Mouse (Mus musculus) cerebellum, postnatal 10 days (tissue): ENCODE data around the gene Rfwd3.
"Not testable (repeated sequence)": the region's sequence is repeated elsewhere in the genome, so short reads cannot be mapped to it uniquely, and the experiment has no call there.

Experiments used
- DNase-seq, 2 experiments: peaks; one replicate each; pipeline ENCODE4 v3.0.0; 2021; ENCODE audit warnings: mixed read lengths in 2 of 2

The Rfwd3 gene

DNA sequence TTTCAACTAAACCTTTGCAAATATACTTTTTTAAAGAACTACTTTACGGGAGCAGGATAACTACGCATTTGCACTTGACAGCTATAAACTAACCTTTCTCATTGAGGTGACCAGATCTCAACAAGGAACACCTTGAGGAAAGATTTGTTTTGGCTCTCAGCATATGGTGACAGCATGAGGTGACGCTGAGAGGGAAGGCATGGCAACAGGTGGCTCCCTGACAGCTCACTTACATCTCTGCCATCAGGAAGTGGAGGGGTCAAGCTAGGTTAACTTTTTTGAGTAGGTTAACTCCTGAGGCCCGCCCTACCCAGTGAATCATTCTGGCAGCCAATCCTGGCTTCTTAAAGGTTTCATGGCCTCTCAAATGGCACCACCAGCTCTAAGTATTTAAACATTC is 14.4 kb downstream of the Rfwd3 start:
- DNase-seq, result peak in 1 of 2 experiments; percentile 12

DNA sequence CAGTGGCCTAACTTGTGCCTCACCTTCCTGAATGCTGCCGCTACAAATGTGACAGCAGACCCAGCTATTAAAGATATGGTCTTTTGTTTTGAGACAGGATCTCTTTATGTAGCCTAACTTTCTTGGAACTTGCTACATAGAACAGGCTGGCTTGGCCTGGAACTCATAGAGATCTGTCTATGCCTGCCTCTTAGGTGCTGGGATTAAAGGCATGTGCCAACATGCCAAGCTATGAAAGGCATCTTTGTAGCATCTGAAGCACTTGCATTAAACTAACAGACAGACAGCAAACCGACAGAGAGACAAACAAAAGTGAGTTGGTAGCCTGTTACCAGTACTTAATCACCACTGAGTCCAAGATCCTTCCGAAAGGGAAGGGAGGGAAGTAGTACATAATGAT is 17.9 kb downstream of the Rfwd3 start:
- no peak for DNase-seq

DNA sequence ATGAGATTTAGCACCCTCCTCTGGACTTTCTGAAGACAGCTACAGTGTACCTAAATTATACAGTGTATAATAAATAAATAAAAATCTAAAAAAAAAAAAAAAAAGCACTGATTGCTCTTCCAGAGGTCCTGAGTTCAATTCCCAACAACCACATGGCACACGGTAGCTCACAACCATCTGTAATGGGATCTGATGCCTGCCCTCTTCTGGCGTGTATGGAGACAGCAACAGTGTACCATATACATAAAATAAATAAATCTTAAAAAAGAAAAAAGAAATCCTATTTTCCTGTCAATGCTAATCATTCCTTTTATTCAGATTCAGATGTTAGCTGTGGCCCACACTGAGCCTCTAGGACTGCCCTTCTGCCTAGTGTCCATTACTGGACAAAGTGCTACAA is 31.7 kb downstream of the Rfwd3 start:
- no peak for DNase-seq

DNA sequence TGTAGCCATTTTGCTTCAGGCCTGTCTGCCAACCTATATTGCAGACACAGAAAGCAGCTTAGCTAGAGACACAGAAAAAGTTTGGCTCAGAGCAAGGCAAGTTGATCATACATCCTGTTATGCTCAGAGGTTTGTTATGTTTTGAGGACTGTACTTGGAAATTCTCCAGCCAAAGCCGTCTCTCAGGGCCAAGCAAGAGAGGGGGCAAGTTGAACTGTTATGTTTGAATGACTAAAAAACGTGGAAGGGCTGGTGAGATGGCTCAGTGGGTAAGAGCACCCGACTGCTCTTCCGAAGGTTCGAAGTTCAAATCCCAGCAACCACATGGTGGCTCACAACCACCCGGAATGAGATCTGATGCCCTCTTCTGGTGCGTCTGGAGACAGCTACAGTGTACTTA is 33.9 kb downstream of the Rfwd3 start:
- not testable (repeated sequence) for DNase-seq

DNA sequence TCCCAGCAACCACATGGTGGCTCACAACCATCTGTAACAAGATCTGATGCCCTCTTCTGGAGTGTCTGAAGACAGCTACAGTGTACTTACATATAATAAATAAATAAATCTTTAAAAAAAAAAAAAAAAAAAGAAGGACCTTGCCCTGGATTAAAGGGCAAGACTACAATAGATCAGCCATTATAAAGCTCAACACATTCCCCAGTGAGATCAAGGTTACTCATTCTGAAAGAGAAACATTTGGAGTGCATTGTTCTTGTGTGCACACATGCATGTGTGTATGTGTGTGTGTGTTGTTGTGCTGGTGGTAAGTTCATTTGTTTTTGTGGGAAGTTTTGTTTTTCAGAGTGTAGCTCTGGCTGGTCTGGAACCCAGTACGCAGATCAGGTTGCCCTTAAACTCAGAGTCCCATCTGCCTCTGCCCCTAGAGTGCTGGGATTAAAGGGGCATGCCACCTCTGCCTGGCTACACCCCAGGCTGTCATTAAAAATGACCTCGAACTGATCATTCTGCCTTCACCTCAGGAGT is 35.3 kb downstream of the Rfwd3 start:
- no peak for DNase-seq

DNA sequence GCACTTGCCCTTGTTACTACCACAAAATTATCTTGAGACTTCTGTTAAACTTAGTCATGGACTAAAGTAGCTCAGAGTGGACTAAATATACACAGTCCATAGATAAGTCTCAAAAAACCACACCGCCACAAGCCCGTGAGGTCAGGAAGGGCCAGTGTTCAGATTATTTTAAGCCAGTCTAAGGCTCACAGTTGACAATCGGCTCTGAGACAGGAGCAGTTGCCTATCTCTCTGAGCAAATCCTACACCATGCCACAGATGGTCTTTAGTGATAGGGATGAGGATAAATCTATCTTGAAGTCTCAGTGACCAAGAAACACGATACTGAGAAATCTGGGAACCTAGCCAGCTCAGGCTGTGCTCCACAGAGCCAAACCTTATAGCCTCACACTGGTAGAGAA is 38.0 kb downstream of the Rfwd3 start:
- peak; percentile 64 to 67 for DNase-seq

DNA sequence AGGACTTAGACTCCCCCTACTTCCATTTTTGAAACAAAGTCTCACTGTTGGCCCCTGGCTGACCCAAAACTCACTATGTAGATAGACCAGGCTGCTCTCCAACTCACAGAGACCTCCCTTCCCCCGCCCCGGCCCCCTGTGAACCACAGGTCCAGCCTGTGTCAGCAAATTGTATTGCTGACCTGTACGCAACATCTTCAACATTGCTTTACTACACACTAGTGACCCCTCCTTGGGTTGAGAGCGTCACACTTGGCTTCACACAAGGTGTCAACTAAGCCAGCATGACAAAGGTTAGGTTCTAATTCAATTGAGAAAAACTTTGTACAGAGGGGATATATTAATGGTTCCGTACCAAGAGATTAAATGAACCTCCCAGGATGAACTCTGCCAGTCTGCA is 39.8 kb downstream of the Rfwd3 start:
- DNase-seq, result peak; percentile 15 to 24

DNA sequence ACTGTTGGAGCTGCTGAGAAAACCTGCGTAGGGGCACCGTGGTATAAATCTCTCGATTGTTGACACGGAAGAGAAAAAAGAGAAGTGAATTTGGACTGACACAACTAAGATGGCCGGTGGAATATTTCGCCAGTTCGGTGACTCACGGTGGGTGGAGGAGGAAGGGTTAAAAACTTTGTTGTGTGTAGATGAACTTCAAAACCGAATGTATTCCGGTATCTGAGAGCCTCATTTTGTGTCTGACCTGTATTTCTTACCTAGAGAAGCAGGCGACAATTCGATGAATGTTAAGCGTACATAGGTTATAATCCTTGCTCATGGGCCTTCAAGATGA is 40.6 kb downstream of the Rfwd3 start:
- DNase-seq, result no peak

DNA sequence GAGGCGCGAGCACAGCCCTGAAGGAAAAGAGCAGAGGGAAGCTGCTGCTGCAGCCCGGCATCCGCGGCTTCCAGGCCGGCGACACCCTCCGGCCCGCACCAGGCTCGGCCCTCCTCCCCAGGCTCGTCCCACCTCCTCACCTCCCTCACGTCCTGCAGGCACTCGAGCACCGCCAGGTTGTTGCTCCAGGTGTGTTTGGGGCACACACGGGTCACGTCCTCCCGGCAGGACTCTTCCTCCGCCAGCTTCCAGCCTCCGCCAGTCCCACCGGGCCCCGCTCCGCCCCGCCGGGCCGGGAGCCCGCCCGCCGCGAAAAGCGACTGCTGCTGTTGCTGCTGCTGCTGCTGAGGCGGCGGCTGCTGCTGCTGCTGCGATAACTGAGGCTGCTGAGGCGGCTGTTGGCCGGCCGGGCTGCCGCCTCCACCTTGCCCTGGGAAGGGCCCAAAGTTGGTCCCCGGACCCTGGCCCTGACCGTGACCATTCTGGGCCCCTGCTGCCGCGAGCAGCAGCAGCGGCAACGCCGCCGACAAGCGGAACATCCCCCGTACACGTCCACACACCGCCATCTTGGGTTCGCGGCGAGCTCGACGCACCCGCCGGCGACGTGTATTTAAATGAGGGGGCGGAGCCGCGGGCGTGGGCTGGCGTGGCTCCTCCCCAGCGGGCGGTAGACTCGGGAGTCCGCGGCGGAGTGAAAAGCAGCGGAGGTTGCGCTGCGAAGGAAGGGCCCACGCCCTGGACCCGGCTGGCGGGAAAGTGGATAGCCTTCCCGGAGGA is 41.2 kb downstream of the Rfwd3 start, which contains the start of gene Glg1:
Gene Glg1, minus strand, starts transcription at position 586 of the 777 bp plus-strand sequence.
- DNase-seq, result peak; percentile 98

DNA sequence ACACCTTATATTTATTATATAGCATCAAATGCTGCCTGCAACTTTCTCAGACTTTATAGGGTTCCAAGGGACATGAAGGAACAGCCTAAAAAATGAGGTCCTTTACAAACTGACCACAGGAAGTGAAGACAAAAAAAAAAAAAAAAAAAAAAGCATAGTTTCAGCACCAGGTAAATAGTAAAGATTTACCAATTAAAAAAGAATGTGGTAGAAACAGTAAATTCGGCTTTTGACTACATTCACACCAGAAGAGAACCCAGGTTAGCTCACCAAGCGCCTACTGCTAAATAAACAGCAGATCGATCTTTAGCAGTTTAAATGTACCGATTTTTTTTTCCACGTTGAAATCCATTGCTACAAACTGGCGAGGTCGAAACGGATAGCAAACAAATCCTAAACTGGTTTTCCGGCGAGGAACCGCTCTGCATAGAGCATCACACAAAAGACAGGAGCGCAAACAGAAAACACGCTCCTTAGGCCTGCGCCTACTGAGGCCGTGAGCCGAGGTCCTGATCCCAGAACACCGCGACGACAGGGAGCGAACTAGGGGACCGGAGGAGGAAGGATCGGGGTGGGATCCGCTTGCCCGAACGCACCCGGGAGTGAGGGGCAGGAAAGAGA is 41.9 kb downstream of the Rfwd3 start:
- no peak for DNase-seq

DNA sequence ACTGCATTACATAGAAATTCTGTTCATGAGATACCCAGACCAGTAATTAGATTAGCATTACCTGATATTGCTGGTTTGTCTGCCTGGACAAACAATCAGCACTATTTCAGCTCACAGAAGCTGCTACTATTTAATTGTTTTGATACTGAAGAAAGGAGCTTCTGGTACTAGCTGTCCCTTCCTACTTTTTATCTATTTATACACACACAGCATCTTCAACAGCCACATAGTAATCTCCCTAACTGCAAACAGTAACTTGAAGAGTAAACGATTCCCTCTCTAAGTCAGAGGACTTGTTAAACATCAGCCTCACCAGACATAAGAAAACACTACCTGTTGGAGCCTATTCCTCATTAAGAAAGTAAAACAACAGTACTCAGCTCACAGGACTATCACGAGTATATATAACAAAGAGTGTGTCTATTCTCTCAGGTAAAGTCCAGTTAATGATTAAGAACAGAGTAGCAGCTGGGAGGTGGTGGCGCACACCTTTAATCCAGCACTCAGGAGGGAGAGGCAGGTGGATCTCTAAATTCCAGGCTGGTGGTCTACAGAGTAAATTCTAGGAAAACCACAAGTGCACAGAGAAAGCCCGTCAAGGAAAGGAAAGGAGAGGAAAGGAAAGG is 47.4 kb downstream of the Rfwd3 start:
- no peak for DNase-seq

DNA sequence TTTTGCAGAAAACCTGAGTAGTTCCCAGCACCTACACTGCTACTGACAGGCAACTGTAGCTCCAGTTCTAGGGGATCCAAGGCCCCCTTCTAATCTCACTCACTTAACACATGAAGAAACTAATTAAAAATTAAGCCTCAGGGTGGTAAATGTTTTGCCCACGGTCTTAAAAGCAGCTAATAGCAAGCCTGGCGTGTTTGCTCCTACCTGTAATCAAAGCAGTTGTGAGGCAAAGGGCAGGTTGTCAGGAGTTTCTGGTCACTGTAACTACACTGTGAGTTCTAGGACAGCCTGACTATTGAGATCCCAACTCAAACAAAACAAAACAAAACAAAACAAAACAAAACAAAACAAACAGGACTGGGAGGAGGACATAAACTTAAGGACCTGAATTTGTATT is 49.9 kb downstream of the Rfwd3 start:
- DNase-seq, result no peak

DNA sequence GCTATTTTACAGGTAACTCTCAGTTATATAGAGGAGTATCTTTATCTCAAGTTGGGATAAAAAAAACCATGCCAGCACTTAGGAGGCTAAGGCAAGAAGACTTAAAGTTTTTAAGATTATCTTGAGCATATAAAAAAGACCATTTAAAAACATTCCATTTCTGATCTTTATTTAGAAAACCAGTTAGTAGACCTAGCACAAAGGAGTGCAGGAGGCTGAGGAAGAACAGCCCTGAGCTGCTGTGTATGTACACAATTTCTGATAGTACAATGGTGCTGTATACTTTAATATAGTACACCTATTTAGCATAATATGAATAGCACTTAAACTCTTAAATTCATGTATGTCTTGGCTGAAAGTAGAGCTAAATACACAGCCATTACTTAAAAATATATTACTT is 51.9 kb downstream of the Rfwd3 start:
- no peak for DNase-seq

DNA sequence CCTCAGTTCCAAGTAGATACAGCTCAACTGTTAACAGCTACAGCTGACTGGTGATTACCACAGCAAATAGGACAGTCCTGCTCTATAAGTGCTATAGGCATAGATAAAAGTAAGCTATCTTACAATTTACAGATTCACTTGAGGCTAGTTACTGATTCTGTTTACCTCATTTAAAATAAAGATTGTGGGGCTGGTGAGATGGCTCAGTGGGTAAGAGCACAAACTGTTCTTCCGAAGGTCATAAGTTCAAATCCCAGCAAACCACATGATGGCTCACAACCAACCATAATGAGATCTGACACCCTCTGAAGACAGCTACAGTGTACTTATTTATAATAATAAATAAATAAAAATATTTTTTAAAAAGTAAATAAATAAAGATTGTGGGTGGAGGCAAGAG is 53.2 kb downstream of the Rfwd3 start:
- not testable (repeated sequence) for DNase-seq

DNA sequence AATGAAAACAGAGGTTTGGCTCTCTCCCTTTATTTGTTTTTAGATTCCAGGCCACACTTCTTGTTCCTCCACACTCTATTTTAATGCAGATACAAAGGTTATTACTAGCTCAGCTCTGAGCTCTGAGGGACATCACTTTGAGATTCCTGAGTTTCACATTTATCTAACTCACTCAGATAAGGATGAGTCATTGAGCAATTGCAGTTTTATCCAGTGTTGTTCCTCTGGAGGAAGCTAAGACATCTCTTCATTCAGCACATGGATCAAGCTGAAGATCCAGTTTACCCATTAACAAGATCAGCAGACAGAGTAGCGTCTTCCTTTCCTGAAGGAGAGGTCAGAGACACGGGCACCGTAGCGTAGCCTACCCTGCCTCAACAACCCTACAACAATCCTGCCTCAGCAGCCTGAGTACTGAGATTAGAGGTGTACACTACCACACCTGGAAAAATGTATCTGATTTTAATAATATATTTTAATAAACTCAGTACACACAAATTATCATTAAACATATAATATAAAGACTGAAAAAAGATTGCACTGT is 53.7 kb downstream of the Rfwd3 start:
- no peak for DNase-seq

DNA sequence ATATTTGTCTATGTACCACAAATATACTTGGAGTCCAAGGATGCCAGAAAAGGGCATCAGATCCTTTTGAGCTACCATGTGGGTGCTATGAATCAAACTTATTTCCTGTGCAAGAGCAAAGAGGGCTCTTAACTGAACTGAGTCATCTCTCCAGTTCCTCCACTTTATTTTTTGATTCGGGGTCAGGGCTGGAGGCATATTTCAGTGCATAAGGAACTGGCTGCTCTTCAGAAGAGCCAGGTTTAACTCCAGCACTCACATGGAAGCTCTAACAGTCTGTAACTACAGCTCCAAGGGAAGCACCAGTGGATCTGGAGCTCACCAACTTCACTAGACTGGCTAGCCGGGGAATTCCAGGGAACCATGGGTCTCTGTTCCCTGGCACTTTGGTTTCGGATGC is 62.7 kb downstream of the Rfwd3 start:
- DNase-seq, result no peak

DNA sequence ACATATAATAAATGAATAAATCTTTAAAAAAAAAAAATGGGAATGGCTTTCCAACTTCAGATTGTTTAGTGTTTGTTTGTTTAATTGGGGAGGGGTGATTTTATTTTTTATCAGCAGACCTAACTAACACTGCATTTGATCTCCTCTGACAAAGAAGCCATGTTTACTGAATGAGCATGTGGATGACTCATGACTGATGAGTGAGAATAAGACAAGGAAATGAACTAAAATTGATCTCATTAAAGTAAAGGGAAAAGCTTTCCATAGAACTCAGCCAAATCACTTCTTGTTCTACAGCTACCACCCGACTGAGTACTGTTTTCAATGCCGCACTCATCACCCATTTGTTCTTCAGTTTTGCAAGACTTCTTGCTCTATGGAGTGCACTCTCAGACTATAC is 66.3 kb downstream of the Rfwd3 start:
- no peak for DNase-seq

DNA sequence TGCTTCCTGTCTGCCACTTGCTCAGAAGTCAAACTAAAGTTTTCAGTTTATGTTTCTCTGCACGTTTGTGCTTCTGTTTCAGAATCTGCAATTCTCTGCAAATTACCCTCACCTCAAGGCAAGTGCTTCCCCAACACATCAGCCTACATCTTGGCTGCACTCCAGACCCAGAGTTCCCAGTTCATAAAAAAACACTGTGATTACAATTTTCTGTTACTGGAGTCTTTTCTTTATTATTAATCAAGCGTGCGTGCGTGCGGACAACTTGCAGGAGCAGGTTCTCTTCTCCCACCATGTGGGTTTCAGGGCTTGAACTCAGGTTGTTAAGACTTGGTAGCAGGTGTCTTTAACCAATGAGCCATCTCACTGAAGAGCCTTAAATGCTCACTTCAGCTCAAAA is 75.9 kb downstream of the Rfwd3 start:
- DNase-seq, result peak in 1 of 2 experiments; percentile 23
